Mouse (Mus musculus): ENCODE measurements at regions not wholly inside any gene's neighbourhood (a gene's known extent, or its start where the extent isn't known, plus 50 kb on each side); places are given as distances from the start of the nearest gene placed in this dataset.

DNA sequence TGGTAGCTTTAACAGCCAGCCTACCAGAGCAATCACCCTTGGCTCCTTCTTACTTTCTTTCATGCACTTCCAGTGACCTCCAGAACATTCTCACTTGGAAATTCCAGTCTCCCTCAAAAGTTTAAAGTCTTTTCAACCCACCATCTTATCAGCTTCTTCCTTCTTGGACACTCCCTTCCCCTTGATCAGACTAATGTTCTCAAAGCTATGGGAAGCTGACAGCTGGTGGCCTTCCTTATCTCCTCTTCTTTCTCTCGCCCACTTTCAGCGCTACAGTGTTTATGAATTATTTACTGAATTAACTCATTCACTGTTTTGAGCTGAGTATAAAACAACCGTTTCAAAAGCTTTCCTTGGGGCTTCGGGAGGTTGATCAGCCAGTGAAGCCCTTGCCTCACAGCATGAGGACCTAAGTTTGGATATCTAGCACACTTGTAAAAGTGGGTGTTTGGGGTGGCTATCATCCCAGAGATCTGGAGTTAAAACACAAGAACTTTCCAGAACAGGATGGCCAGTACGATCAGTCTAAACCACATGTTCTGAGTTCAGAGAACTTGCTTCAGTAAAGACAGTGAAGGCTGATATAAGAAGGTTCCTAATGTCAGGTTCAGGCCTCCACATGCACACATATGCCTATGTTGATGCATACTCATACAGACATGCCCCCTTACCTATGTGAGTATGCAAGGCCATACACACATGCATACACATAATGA is 59.7 kb upstream of the Ikzf2 start:
- Histone ChIP-seq H3K36me3 (no peaks in the 10 kb centered on the region), H3K4me2 (peak overlapping the region; percentile 38), H3K9me3 (replicated peaks) (no peaks in the 10 kb centered on the region), H3K4me3 (replicated peaks) (no peak overlapping the region), H3K27me3 (no peaks in the 10 kb centered on the region), H3K27ac (peak overlapping the region; percentile 63), H3K9ac (no peak overlapping the region), H3K4me1 (replicated peaks) (peaks cover 12% of the 10 kb centered on the region)
- DNase-seq: peak; percentile 33
- ATAC-seq (ENCODE audit: low read depth): peak; percentile 96
- 20% methylated on average over 5 of the region's 5 CpGs for WGBS (ENCODE audit: insufficient replicate concordance)

DNA sequence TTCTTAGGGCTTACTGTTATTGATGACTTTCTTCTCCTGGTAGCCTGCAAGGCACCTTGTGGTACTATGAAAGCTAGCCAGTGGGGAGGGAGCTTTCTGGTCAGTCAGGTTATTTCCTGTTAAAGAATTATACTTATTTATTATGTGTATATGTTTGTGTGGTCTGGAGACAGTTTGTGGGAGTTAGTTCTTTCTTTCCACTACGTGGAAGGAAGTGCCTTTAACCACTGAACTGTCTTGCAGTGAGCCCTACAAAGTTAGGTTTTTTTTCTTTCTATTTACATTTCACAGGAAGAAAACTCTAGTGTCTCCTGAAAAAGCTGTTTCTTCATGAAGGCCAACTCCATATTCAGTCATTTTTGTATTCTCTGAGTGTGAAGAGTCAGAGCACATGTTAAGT is 65.7 kb upstream of the Ikzf2 start:
- Histone ChIP-seq H3K27ac (no peak overlapping the region), H3K27me3 (no peaks in the 10 kb centered on the region), H3K4me1 (replicated peaks) (no peaks in the 10 kb centered on the region; the same call in 1 of the 2 replicates), H3K36me3 (no peaks in the 10 kb centered on the region), H3K4me2 (no peak overlapping the region), H3K9me3 (replicated peaks) (no peaks in the 10 kb centered on the region), H3K4me3 (replicated peaks) (no peak overlapping the region), H3K9ac (no peak overlapping the region)
- ATAC-seq (ENCODE audit: low read depth) (no peak), DNase-seq (no peak)
- WGBS (ENCODE audit: insufficient replicate concordance): 18% methylated on average over 1 of the region's 1 CpGs

DNA sequence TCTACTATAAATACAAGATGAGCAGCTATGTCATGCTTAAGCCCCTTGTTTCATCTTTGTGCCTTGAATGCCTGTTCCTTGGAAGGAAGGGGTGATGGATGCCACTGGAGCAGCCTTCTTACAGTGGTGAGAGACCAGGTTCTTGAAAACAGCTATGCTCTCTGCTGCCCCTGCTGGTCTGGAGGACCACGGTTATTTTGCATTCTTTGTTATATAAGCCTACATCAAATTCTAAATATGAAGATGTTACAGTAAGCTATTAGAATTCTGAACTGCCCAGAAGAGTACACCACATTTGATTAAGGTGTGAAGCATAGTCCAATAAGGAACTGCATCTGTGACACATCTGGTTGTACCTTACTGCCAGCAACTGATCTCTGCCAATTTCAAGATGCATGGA is 69.1 kb upstream of the Spag16 start:
- no peak overlapping the region for H3K4me2 ChIP-seq
- H3K27me3 ChIP-seq: no peaks in the 10 kb centered on the region
- WGBS (ENCODE audit: insufficient replicate concordance): 82% methylated on average over 1 of the region's 1 CpGs
- no peak overlapping the region for H3K27ac ChIP-seq
- no peaks in the 10 kb centered on the region for H3K4me1 ChIP-seq (replicated peaks)
- no peaks in the 10 kb centered on the region for H3K9me3 ChIP-seq (replicated peaks)
- H3K9ac ChIP-seq: no peak overlapping the region
- H3K4me3 ChIP-seq (replicated peaks): no peak overlapping the region
- ATAC-seq (ENCODE audit: low read depth): no peak
- DNase-seq: no peak
- H3K36me3 ChIP-seq: no peaks in the 10 kb centered on the region

DNA sequence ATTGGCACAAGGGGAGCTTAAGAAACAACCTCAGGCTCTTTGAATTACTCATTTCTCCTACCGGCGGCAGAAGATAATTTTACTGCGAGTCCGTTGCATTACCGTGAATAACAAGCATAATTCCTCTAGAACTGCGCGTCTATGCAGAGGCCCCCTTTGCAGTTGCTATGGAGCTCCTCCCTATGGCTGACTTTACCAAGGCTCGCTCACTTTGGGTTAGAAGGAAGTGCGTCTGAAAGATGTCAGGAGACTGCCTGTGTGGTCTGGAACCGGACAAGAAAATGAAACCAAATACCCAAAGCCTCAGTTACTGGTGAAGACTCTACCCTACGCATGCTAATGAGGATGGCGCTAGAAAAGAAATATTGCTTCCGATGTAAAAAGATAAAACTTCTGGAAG is 67.2 kb upstream of the Spag16 start:
- Histone ChIP-seq H3K36me3 (no peaks in the 10 kb centered on the region), H3K27ac (no peak overlapping the region), H3K4me1 (replicated peaks) (no peaks in the 10 kb centered on the region), H3K9ac (0 out of 2 replicates have a peak overlapping the region, but pooled peaks have one; percentile 11), H3K27me3 (no peaks in the 10 kb centered on the region), H3K4me2 (peak overlapping the region; percentile 38), H3K4me3 (replicated peaks) (0 out of 2 replicates have a peak overlapping the region, but pooled peaks have one; percentile 9), H3K9me3 (replicated peaks) (no peaks in the 10 kb centered on the region)
- ATAC-seq (ENCODE audit: low read depth): no peak
- DNase-seq: no peak
- WGBS (ENCODE audit: insufficient replicate concordance): 45% methylated on average over 13 of the region's 13 CpGs

DNA sequence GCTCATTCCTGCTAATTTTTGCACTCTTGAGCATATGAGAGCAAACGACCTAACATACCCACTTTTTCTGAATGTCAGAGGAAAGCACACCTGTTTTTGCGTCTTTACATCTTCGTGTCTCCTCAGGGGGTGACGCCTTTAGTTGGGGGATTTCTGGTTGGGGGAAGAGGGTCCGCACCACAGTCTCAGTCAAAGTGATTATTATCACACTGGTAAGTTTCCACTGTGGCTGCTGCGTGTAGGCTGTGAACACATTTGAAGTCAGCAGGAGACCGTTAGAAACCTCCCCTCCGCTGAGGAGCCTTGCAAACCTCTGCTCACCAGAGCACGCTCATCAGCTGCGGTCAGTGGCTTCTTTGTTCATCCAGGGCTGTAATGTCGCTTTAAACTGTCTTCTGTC is 58.1 kb upstream of the Spag16 start:
- no peak overlapping the region for H3K4me2 ChIP-seq
- WGBS (ENCODE audit: insufficient replicate concordance): 65% methylated on average over 11 of the region's 11 CpGs
- H3K27ac ChIP-seq: no peak overlapping the region
- no peak for DNase-seq
- ATAC-seq (ENCODE audit: low read depth): no peak
- H3K4me1 ChIP-seq (replicated peaks): no peaks in the 10 kb centered on the region
- H3K4me3 ChIP-seq (replicated peaks): no peak overlapping the region
- H3K27me3 ChIP-seq: no peaks in the 10 kb centered on the region
- H3K9ac ChIP-seq: no peak overlapping the region
- no peaks in the 10 kb centered on the region for H3K36me3 ChIP-seq
- H3K9me3 ChIP-seq (replicated peaks): no peaks in the 10 kb centered on the region

DNA sequence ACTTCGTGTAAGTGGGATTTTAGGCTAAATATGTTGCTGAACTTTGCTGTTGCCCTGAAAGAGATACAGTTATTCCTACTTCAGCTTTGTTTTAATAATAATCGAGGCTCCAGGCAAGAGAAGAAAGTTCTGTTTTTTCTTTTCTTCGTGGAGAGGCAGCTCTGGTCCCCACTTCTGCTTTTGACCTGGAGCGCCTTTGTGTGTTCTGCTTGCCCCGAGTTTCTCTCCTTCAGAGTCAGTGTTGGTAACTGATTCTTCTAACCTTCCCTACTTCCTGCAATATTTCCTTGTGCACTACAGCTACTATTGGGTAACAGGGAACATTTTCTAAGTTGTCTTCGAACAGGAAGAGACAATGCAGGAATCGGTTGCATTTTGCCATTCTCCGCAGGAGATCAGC is 56.6 kb upstream of the Spag16 start:
- no peaks in the 10 kb centered on the region for H3K9me3 ChIP-seq (replicated peaks)
- ATAC-seq (ENCODE audit: low read depth) (no peak), DNase-seq (no peak)
- H3K4me2 ChIP-seq: no peak overlapping the region
- H3K36me3 ChIP-seq: no peaks in the 10 kb centered on the region
- H3K4me3 ChIP-seq (replicated peaks): no peak overlapping the region
- 37% methylated on average over 8 of the region's 8 CpGs for WGBS (ENCODE audit: insufficient replicate concordance)
- H3K27me3 ChIP-seq: no peaks in the 10 kb centered on the region
- H3K9ac ChIP-seq: no peak overlapping the region
- H3K4me1 ChIP-seq (replicated peaks): no peaks in the 10 kb centered on the region
- no peak overlapping the region for H3K27ac ChIP-seq

DNA sequence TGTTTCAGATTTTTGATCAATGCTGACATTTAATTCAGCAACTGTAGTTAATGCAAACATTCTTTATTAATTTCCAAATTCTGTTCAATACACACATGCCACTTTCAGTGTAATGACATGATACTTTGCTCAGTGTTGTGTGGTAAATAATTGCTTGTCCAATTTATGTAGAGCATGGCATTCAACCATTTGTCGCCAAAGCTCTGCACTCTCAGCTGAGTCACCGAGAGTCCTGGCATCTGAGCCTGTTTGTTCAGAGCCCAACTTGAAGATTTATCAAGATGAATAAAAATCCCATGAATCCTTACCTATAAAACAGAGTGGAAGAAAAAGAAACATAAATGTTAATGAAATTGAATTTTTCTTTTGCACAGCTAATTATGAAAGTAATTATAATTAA is 55.3 kb upstream of the Spag16 start:
- Histone ChIP-seq H3K9ac (no peak overlapping the region), H3K4me3 (replicated peaks) (no peak overlapping the region), H3K27me3 (no peaks in the 10 kb centered on the region), H3K4me2 (no peak overlapping the region), H3K27ac (no peak overlapping the region), H3K9me3 (replicated peaks) (no peaks in the 10 kb centered on the region), H3K36me3 (no peaks in the 10 kb centered on the region), H3K4me1 (replicated peaks) (no peaks in the 10 kb centered on the region)
- DNase-seq (no peak), ATAC-seq (ENCODE audit: low read depth) (no peak)
- WGBS (ENCODE audit: insufficient replicate concordance): 76% methylated on average over 2 of the region's 2 CpGs

DNA sequence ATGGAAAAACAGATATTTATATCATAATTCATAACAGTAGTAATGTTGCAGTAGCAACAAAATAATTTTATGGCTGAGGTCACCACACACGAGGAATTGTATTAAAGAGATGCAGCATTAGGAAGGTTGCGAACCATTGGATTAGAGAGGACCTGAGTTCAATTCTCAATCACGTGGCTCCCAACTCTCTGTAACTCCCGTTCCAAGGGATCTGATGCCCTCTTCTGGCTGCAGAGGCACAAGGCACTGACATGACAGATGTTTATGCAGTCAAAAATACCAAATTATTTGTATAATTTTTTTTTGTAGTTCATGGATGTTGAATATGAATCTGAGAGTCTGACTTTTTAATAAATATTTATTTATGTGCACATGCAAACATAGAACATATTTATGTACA is 51.2 kb upstream of the Spag16 start:
- Histone ChIP-seq H3K36me3 (no peaks in the 10 kb centered on the region), H3K27ac (no peak overlapping the region), H3K4me1 (replicated peaks) (no peaks in the 10 kb centered on the region), H3K9me3 (replicated peaks) (no peaks in the 10 kb centered on the region), H3K4me3 (replicated peaks) (no peak overlapping the region), H3K27me3 (no peaks in the 10 kb centered on the region), H3K9ac (no peak overlapping the region), H3K4me2 (no peak overlapping the region)
- ATAC-seq (ENCODE audit: low read depth) (no peak), DNase-seq (no peak)
- WGBS (ENCODE audit: insufficient replicate concordance): 49% methylated on average over 4 of the region's 4 CpGs
